17 mouse cellular contexts compared by ENCODE assay signal in the genomic region with DNA sequence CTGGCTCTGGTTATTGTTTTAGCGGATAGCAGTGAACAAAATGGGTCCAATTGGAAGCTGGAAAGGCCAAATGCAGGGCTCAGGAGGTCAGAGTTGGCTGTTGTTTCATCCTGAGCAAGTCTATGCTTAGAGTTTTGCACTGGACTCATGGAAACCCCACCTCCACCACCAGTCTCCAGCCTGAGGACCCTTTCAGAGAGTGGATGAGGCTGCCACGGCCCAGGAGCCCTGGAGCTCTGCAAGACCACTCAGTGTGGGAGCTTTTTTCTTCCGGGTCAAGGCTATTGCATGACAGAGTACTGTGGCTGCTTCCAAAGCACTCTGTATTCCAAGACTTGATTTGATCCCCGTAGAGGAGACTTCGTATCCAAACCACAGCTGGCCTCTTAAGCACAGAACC.
DNase-seq lines count a peak whose midpoint lies in the region; ATAC-seq and TF ChIP-seq lines count a peak whose summit lies in the region.
"Had no signal": no experiment of that assay in that cellular context is flagged by ENCODE, and none has a peak within 500 bp of the region (broad histone marks: within the 10 kb centered on the region; RNA-seq: fewer than 3 reads in every experiment).

No protein-coding gene starts in this region.

- no peak overlapping the region for H3K4me2 ChIP-seq in heart, embryonic 11.5 days
- H3K4me2 ChIP-seq in forebrain, embryonic 16.5 days (ENCODE audit: low read length), result no peak overlapping the region
- H3K4me2 ChIP-seq in hindbrain, postnatal 0 days (ENCODE audit: low read depth, low read length), result no peak overlapping the region
- peak overlapping the region; percentile 24 for H3K4me2 ChIP-seq in neural tube, embryonic 13.5 days
- H3K4me2 ChIP-seq: heart, embryonic 12.5 days; limb, embryonic 15.5 days had no signal

- H3K9me3 ChIP-seq in heart, embryonic 11.5 days (replicated peaks; ENCODE audit: control insufficient read depth, low read length), result 0 out of 2 replicates have a peak, but pooled peaks cover 3% of the 10 kb centered on the region
- no peaks in the 10 kb centered on the region for H3K9me3 ChIP-seq in forebrain, embryonic 16.5 days (ENCODE audit: control insufficient read depth, low read length)
- 0 out of 2 replicates have a peak, but pooled peaks cover 6% of the 10 kb centered on the region for H3K9me3 ChIP-seq in hindbrain, postnatal 0 days (ENCODE audit: low read length)
- H3K9me3 ChIP-seq in neural tube, embryonic 13.5 days, result peaks cover 8% of the 10 kb centered on the region
- H3K9me3 ChIP-seq: limb, embryonic 15.5 days had no signal

- peak; percentile 66 for DNase-seq in heart, adult 11 months
- no peak for DNase-seq in hindbrain, postnatal 0 days (ENCODE audit: low spot score)
- no peak for DNase-seq in layer of hippocampus, adult 8-10 months (ENCODE audit: low spot score in 2 of 2)
- no peak for DNase-seq in right cerebral cortex, adult 2 months (ENCODE audit: low spot score in 2 of 2)
- DNase-seq in urinary bladder, postnatal 36 days (ENCODE audit: low spot score in 2 of 2), result no peak
- DNase-seq: adrenal gland, postnatal 10 days; cerebellum, adult 8-10 months; gastrocnemius, postnatal 25 days; kidney, adult 9 months; lung, adult 18-20 months; thymus, postnatal 25 days had no signal

- no peak for ATAC-seq in heart, embryonic 11.5 days (replicated peaks; ENCODE audit: insufficient number of reproducible peaks, low FRiP score, low TSS enrichment)
- peak; percentile 36; the same call in 1 of the 2 replicates for ATAC-seq in forebrain, embryonic 16.5 days
- no peak for ATAC-seq in hindbrain, postnatal 0 days
- 0 out of 2 replicates have a peak, but pooled peaks have one; percentile 30 for ATAC-seq in neural tube, embryonic 13.5 days (ENCODE audit: low read depth)

- TF ChIP-seq CTCF in hindbrain, postnatal 0 days (IDR thresholded peaks at IDR 0.05; ENCODE audit: low read depth), result no peak

- H3K36me3 ChIP-seq in heart, embryonic 11.5 days (ENCODE audit: control insufficient read depth, insufficient read depth, low read length), result no peaks in the 10 kb centered on the region
- H3K36me3 ChIP-seq in forebrain, embryonic 16.5 days (ENCODE audit: control insufficient read depth, insufficient read depth), result no peaks in the 10 kb centered on the region
- no peaks in the 10 kb centered on the region for H3K36me3 ChIP-seq in hindbrain, postnatal 0 days (ENCODE audit: insufficient read depth, low read length)
- no peaks in the 10 kb centered on the region for H3K36me3 ChIP-seq in neural tube, embryonic 13.5 days
- H3K36me3 ChIP-seq: heart, embryonic 12.5 days; limb, embryonic 15.5 days had no signal

- H3K4me1 ChIP-seq in heart, embryonic 11.5 days (ENCODE audit: control insufficient read depth, insufficient read depth, low read length), result no peaks in the 10 kb centered on the region
- peaks cover 15% of the 10 kb centered on the region for H3K4me1 ChIP-seq in forebrain, embryonic 16.5 days (replicated peaks; ENCODE audit: control insufficient read depth, insufficient read depth, low read length)
- no peaks in the 10 kb centered on the region for H3K4me1 ChIP-seq in hindbrain, postnatal 0 days (ENCODE audit: insufficient read depth, low read length)
- peaks cover 18% of the 10 kb centered on the region for H3K4me1 ChIP-seq in neural tube, embryonic 13.5 days (replicated peaks)
- H3K4me1 ChIP-seq: heart, embryonic 12.5 days had no signal

- no peak overlapping the region for H3K4me3 ChIP-seq in heart, embryonic 11.5 days (ENCODE audit: low read depth, low read length)
- no peak overlapping the region for H3K4me3 ChIP-seq in forebrain, embryonic 16.5 days (replicated peaks; ENCODE audit: low read length)
- H3K4me3 ChIP-seq in hindbrain, postnatal 0 days (ENCODE audit: low read length), result no peak overlapping the region
- no peak overlapping the region for H3K4me3 ChIP-seq in neural tube, embryonic 13.5 days
- H3K4me3 ChIP-seq: heart, embryonic 12.5 days; limb, embryonic 15.5 days had no signal

- H3K9ac ChIP-seq in heart, embryonic 11.5 days (ENCODE audit: low read depth, low read length), result no peak overlapping the region
- H3K9ac ChIP-seq in forebrain, embryonic 16.5 days (replicated peaks; ENCODE audit: low read depth, low read length), result 0 out of 2 replicates have a peak overlapping the region, but pooled peaks have one; percentile 31
- H3K9ac ChIP-seq in hindbrain, postnatal 0 days (replicated peaks; ENCODE audit: low read length), result no peak overlapping the region
- peak overlapping the region; percentile 22; the same call in 1 of the 2 replicates for H3K9ac ChIP-seq in neural tube, embryonic 13.5 days
- H3K9ac ChIP-seq: heart, embryonic 12.5 days; limb, embryonic 15.5 days had no signal

- no peak overlapping the region for H3K27ac ChIP-seq in heart, embryonic 11.5 days (ENCODE audit: low read depth, low read length)
- peak overlapping the region; percentile 39; the same call in 1 of the 2 replicates for H3K27ac ChIP-seq in forebrain, embryonic 16.5 days (ENCODE audit: low read length)
- peak overlapping the region; percentile 49; the same call in 1 of the 2 replicates for H3K27ac ChIP-seq in hindbrain, postnatal 0 days
- H3K27ac ChIP-seq in neural tube, embryonic 13.5 days (replicated peaks), result peak overlapping the region; percentile 65
- H3K27ac ChIP-seq: limb, embryonic 15.5 days; macrophage had no signal

- WGBS in heart, embryonic 11.5 days (ENCODE audit: insufficient replicate concordance), result 72% methylated on average over 5 of the region's 5 CpGs
- WGBS in forebrain, embryonic 16.5 days, result 50% methylated on average over 5 of the region's 5 CpGs
- 41% methylated on average over 5 of the region's 5 CpGs for WGBS in hindbrain, postnatal 0 days
- 65% methylated on average over 5 of the region's 5 CpGs for WGBS in neural tube, embryonic 13.5 days

- no peaks in the 10 kb centered on the region; the same call in 1 of the 2 replicates for H3K27me3 ChIP-seq in heart, embryonic 11.5 days (ENCODE audit: control insufficient read depth, insufficient read depth, low read length)
- no peaks in the 10 kb centered on the region for H3K27me3 ChIP-seq in forebrain, embryonic 16.5 days (replicated peaks; ENCODE audit: control insufficient read depth, insufficient read depth, low read length)
- H3K27me3 ChIP-seq in hindbrain, postnatal 0 days (ENCODE audit: insufficient read depth, low read length), result no peaks in the 10 kb centered on the region
- no peaks in the 10 kb centered on the region for H3K27me3 ChIP-seq in neural tube, embryonic 13.5 days
- H3K27me3 ChIP-seq: limb, embryonic 15.5 days had no signal

Comparison
In these comparisons a context has a peak if more than half of its experiments do, and no peak if none do; other contexts are left out.
1. ATAC-seq: peak in forebrain, embryonic 16.5 days (single experiment) and neural tube, embryonic 13.5 days (single experiment); none in heart, embryonic 11.5 days (single experiment) and hindbrain, postnatal 0 days (single experiment).
2. H3K9ac ChIP-seq: peak in forebrain, embryonic 16.5 days (single experiment) and neural tube, embryonic 13.5 days (single experiment); none in heart, embryonic 11.5 days (single experiment) and hindbrain, postnatal 0 days (single experiment).